Mouse (Mus musculus) liver, embryonic 14.5 days (tissue): ENCODE measurements at regions not wholly inside any gene's neighbourhood (a gene's known extent, or its start where the extent isn't known, plus 50 kb on each side); places are given as distances from the start of the nearest gene placed in this dataset.

ENCODE experiments used
- ATAC-seq: fragments of 200-750 bp; cut with Nextera tagmentation; 2 replicates; pipeline ENCODE4 v1.8.0; 2017; ENCODE audit warnings: moderate number of reproducible peaks, mild to moderate bottlenecking, moderate library complexity; ENCODE audit not compliant: insufficient read depth
- DNase-seq, 3 experiments: peaks; one replicate each; pipeline ENCODE4 v3.0.0-alpha.2; 2012 to 2013; ENCODE audit warnings: low read depth in 3 of 3, low spot score in 3 of 3
- H3K27ac ChIP-seq: fragments of 300-500 bp; sonication (generic); 2 replicates; pipeline ENCODE4 v1.5.1; 2014; ENCODE audit warnings: moderate library complexity, mild to moderate bottlenecking, control low read depth, inconsistent platforms
- H3K27me3 ChIP-seq: fragments of 300-500 bp; sonication (generic); 2 replicates; pipeline ENCODE4 v1.6.1; 2014; ENCODE audit warnings: mild to moderate bottlenecking, low read length, moderate library complexity; ENCODE audit not compliant: control insufficient read depth, insufficient read depth
- H3K36me3 ChIP-seq: fragments of 300-500 bp; sonication (generic); replicated peaks from 2 replicates; pipeline ENCODE4 v1.6.1; 2014; ENCODE audit warnings: low read depth; ENCODE audit not compliant: control insufficient read depth, insufficient read depth
- H3K4me1 ChIP-seq, 2 experiments: fragments of 200-500 bp in 1 of 2; fragments of 300-500 bp in 1 of 2; sonication (generic) in 1 of 2; replicated peaks; 2 replicates each; pipeline ENCODE4 v1.6.1; 2012 to 2014; ENCODE audit warnings: antibody characterized with exemption in 1 of 2, inconsistent platforms in 1 of 2, low read length in 1 of 2; ENCODE audit not compliant: control insufficient read depth in 2 of 2, insufficient read depth in 2 of 2
- H3K4me2 ChIP-seq: fragments of 300-500 bp; sonication (generic); 2 replicates; pipeline ENCODE4 v1.6.1; 2014; ENCODE audit warnings: low read depth, mild to moderate bottlenecking, control low read depth, moderate library complexity
- H3K4me3 ChIP-seq, 2 experiments: fragments of 200-500 bp in 1 of 2; fragments of 300-500 bp in 1 of 2; sonication (generic) in 1 of 2; 2 replicates each; pipeline ENCODE4 v1.5.1; 2012 to 2014; ENCODE audit warnings: low read depth in 2 of 2, low read length in 2 of 2, mild to moderate bottlenecking in 2 of 2, control low read depth in 1 of 2, inconsistent platforms in 1 of 2, moderate library complexity in 1 of 2; ENCODE audit not compliant: insufficient read depth in 1 of 2
- H3K9ac ChIP-seq: fragments of 300-500 bp; sonication (generic); replicated peaks from 2 replicates; pipeline ENCODE4 v1.6.1; 2014; ENCODE audit warnings: mild to moderate bottlenecking, control low read depth, moderate library complexity
- H3K9me3 ChIP-seq: fragments of 300-500 bp; sonication (generic); 2 replicates; pipeline ENCODE4 v1.6.1; 2016; ENCODE audit warnings: low read length, mixed read lengths; ENCODE audit not compliant: control insufficient read depth
- CTCF ChIP-seq: IDR thresholded peaks from 2 replicates; pipeline ENCODE4 v1.5.1; 2016; ENCODE audit warnings: antibody characterized with exemption, low read depth, control low read depth
- EP300 ChIP-seq: IDR thresholded peaks from 2 replicates; pipeline ENCODE4 v1.6.1; 2016; ENCODE audit warnings: antibody characterized with exemption, low read depth
- WGBS: fragments of 180-500 bp; shearing (Covaris S2); extraction: QIAGEN DNeasy Blood & Tissue Kit; methylation state at CpG from one replicate; pipeline ENCODE4 v1.1.7; 2014; ENCODE audit not compliant: insufficient replicate concordance; 5-methylcytosine and 5-hydroxymethylcytosine counted together

DNA sequence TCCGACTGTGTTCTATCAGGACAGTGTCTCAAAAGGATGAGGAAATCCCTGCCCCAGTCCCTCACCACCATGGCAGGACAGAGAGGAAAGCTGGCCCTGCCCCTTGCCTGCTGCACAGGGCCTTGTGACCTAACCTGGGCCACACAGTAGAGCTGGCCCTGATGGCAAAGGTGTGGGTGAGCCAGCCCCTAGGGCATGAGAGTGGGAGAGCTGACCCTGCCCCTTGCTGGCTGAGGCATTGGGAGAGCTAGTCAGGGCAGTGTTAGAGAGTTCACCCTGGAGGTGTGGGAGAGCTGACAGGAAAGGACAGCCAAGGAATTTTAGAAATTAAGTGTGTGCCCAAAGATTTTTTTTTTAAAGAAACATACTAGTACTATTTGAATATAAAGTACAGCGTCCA is 90.5 kb upstream of the Plcb4 start:
- TF ChIP-seq EP300 (no peak), CTCF (no peak)
- no peak overlapping the region for H3K4me2 ChIP-seq
- no peaks in the 10 kb centered on the region for H3K36me3 ChIP-seq
- no peak overlapping the region for H3K4me3 ChIP-seq
- H3K27ac ChIP-seq, result no peak overlapping the region
- no peak for DNase-seq
- H3K9me3 ChIP-seq, result no peaks in the 10 kb centered on the region
- H3K9ac ChIP-seq, result no peak overlapping the region
- 0 out of 4 replicates have a peak, but pooled peaks cover 0 to 2% of the 10 kb centered on the region in 2 experiments for H3K4me1 ChIP-seq
- no peaks in the 10 kb centered on the region for H3K27me3 ChIP-seq
- no peak for ATAC-seq
- 59% methylated on average over 2 of the region's 2 CpGs for WGBS

DNA sequence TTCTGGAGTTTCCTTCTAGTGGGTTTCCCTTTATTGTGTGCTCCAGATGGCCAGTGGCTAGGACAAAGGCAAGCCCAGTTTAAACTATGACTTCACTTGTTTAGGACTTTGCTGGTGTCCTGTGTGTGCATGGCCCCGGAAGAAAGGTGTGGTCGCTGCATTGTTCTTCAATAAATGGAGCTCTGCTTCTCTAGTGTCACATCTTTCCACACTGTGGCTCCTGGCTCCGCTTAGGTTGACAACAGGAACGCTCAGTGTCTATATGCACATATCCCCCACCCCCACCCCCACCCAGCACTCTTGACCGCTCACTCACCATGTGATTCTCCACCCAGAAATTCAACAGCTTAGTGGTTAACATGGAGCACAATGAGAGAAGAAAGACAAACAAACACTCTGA is 87.2 kb upstream of the Plcb4 start:
- Histone ChIP-seq H3K27me3 (no peaks in the 10 kb centered on the region), H3K4me1 (0 out of 4 replicates have a peak, but pooled peaks cover 0 to 2% of the 10 kb centered on the region in 2 experiments), H3K27ac (no peak overlapping the region), H3K4me2 (no peak overlapping the region), H3K9ac (no peak overlapping the region), H3K4me3 (no peak overlapping the region), H3K36me3 (no peaks in the 10 kb centered on the region), H3K9me3 (no peaks in the 10 kb centered on the region)
- TF ChIP-seq EP300 (no peak), CTCF (no peak)
- no peak for DNase-seq
- 43% methylated on average over 5 of the region's 5 CpGs for WGBS
- no peak for ATAC-seq

DNA sequence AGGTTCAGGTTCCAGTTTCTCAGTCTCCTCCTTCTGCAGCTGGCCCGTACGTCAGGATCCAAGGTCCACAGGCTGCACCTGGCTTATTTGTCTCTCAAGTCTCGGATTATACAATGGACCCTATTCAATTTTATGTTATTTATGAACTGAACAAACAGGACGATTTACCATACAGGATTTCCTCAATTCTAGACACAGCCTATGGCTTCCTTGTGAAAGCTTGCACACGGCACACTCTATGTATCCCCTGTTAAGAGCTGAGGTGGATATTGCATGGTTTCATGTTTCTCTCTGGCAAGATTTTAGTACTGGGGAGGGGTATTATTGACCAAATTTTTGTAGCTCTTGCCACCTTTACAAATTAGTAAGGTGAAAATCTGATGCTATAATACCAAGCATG is 81.6 kb upstream of the Plcb4 start:
- WGBS, result 63% methylated on average over 5 of the region's 5 CpGs
- TF ChIP-seq EP300, result no peak
- no peak for TF ChIP-seq CTCF
- Histone ChIP-seq H3K27me3 (no peaks in the 10 kb centered on the region), H3K4me1 (no peaks in the 10 kb centered on the region), H3K4me2 (no peak overlapping the region), H3K27ac (no peak overlapping the region), H3K9ac (no peak overlapping the region), H3K36me3 (no peaks in the 10 kb centered on the region), H3K9me3 (no peaks in the 10 kb centered on the region), H3K4me3 (no peak overlapping the region)
- ATAC-seq (no peak), DNase-seq (no peak)

DNA sequence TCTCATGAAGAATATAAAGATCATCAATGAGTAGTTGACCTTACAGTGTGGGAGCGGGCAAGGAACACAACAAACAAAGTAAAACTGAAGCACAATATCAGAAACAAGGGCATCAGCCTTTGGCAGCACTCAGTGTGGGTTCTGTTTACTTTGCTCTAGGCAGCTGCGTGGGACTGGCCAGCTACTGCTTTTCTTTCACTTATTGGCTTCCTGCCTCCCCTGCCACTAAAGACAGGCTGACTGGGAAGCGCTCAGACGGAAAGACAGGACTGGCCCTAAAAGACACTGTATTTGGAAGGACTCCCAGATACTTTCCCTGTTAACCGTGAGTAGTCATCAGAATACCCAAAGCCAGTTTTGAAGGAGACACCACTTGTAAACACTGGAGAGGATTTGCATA is 80.7 kb upstream of the Plcb4 start:
- H3K9ac ChIP-seq, result no peak overlapping the region
- no peaks in the 10 kb centered on the region for H3K27me3 ChIP-seq
- ATAC-seq, result no peak
- H3K36me3 ChIP-seq, result no peaks in the 10 kb centered on the region
- no peak for DNase-seq
- no peaks in the 10 kb centered on the region for H3K9me3 ChIP-seq
- H3K4me3 ChIP-seq, result no peak overlapping the region
- no peak for TF ChIP-seq EP300
- no peak for TF ChIP-seq CTCF
- 51% methylated on average over 5 of the region's 5 CpGs for WGBS
- no peak overlapping the region for H3K27ac ChIP-seq
- H3K4me1 ChIP-seq, result no peaks in the 10 kb centered on the region
- no peak overlapping the region for H3K4me2 ChIP-seq

DNA sequence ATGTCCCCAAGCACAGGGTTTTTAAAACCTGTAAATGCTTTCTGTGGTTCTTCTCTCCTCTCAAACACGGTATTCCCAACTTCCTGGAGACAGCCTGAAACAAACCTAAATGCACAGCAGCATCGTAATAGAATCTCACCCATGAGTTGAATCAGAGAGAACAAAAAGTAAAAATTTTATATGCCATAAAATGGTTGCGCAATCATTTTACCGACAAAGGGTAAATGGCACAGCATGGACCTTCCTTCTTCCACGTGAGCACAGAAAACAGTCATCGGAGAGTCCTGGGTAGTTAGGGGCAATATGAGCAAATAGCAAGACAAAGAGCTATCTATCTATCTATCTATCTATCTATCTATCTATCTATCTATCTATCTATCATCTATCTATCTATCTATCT is 79.3 kb upstream of the Plcb4 start:
- no peaks in the 10 kb centered on the region for H3K4me1 ChIP-seq
- WGBS, result 72% methylated on average over 6 of the region's 6 CpGs
- no peak overlapping the region for H3K4me3 ChIP-seq
- H3K27me3 ChIP-seq, result no peaks in the 10 kb centered on the region
- ATAC-seq, result no peak
- no peaks in the 10 kb centered on the region for H3K36me3 ChIP-seq
- no peaks in the 10 kb centered on the region for H3K9me3 ChIP-seq
- H3K4me2 ChIP-seq, result no peak overlapping the region
- DNase-seq, result no peak
- TF ChIP-seq CTCF (no peak), EP300 (no peak)
- no peak overlapping the region for H3K9ac ChIP-seq
- H3K27ac ChIP-seq, result no peak overlapping the region
